Mouse (Mus musculus) urinary bladder, adult 18-20 months (tissue): ENCODE data around the gene Necap2.
A peak's percentile ranks its signal among the peaks of the same experiment; 100 is the strongest.

Experiments used
- DNase-seq, 2 experiments: peaks; one replicate each; pipeline ENCODE4 v3.0.0; 2022; ENCODE audit warnings: low spot score in 2 of 2, mixed read lengths in 2 of 2

Necap2 gene

GRCm38 (mm10) chr4:141033606-141034549, 44.3 kb downstream of the Necap2 start:
- peak; percentile 34 to 39 for DNase-seq

GRCm38 (mm10) chr4:141031733-141032132, 46.4 kb downstream of the Necap2 start:
- DNase-seq: peak; percentile 55 to 59

GRCm38 (mm10) chr4:141030541-141031206, 47.5 kb downstream of the Necap2 start:
- no peak for DNase-seq

GRCm38 (mm10) chr4:141024992-141025391, 53.2 kb downstream of the Necap2 start:
- DNase-seq: no peak

GRCm38 (mm10) chr4:141024052-141024451, 54.1 kb downstream of the Necap2 start:
- no peak for DNase-seq

GRCm38 (mm10) chr4:141021614-141021929, 56.6 kb downstream of the Necap2 start:
- DNase-seq: no peak

GRCm38 (mm10) chr4:141020811-141021613, 57.1 kb downstream of the Necap2 start:
- DNase-seq: no peak

- DNase-seq: no peak
Measured at GRCm38 (mm10) chr4:141020220-141020619, 57.9 kb downstream of the Necap2 start.

GRCm38 (mm10) chr4:141017657-141018436, 60.3 kb downstream of the Necap2 start:
- DNase-seq: no peak
